Mouse (Mus musculus) thymus, adult 2 months (tissue): ENCODE data around the gene Slc48a1. TPM values are rescaled to one million over a fixed set of nuclear protein-coding genes. Genes with fewer than 3 reads are reported as not detected.

Source experiments
- DNase-seq: peaks from one replicate; pipeline ENCODE4 v3.0.0; 2021
- H3K27ac ChIP-seq: fragments of 200-500 bp; 2 replicates; pipeline ENCODE4 v1.5.1; 2012; ENCODE audit warnings: low read length, control low read depth; ENCODE audit not compliant: control insufficient read depth, insufficient read depth
- H3K27me3 ChIP-seq: fragments of 200-500 bp; 2 replicates; pipeline ENCODE4 v1.6.1; 2012; ENCODE audit warnings: mild to moderate bottlenecking, low read length, moderate library complexity, mixed read lengths; ENCODE audit not compliant: control insufficient read depth, insufficient read depth
- H3K36me3 ChIP-seq: fragments of 200-500 bp; 2 replicates; pipeline ENCODE4 v1.6.1; 2012; ENCODE audit warnings: mild to moderate bottlenecking, low read length, moderate library complexity; ENCODE audit not compliant: control insufficient read depth, insufficient read depth
- H3K4me1 ChIP-seq: fragments of 200-500 bp; replicated peaks from 2 replicates; pipeline ENCODE4 v1.6.1; 2012; ENCODE audit warnings: low read length; ENCODE audit not compliant: control insufficient read depth, insufficient read depth
- H3K4me3 ChIP-seq: fragments of 200-500 bp; 2 replicates; pipeline ENCODE4 v1.5.1; 2012; ENCODE audit warnings: mild to moderate bottlenecking, low read length, control low read depth, moderate library complexity; ENCODE audit not compliant: control insufficient read depth, insufficient read depth
- CTCF ChIP-seq: fragments of 200-500 bp; IDR thresholded peaks from 2 replicates; pipeline ENCODE4 v1.5.1; 2012; ENCODE audit warnings: mild to moderate bottlenecking, control low read depth, low read length, moderate library complexity, borderline replicate concordance; ENCODE audit not compliant: control insufficient read depth, poor library complexity, insufficient read depth; ENCODE audit errors: extremely low read depth
- POLR2A ChIP-seq: fragments of 200-500 bp; IDR thresholded peaks from 2 replicates; pipeline ENCODE4 v1.6.1; 2012; ENCODE audit warnings: mild to moderate bottlenecking, low read length, control low read depth, moderate library complexity; ENCODE audit not compliant: control insufficient read depth, poor library complexity, insufficient read depth; ENCODE audit errors: extremely low read depth
- WGBS: fragments of 180-500 bp; shearing (Covaris S2); methylation state at CpG from one replicate; pipeline ENCODE4 v1.1.7; 2018; 5-methylcytosine and 5-hydroxymethylcytosine counted together
- polyA plus RNA-seq: library from polyadenylated mRNA; depleted of rRNA; stranded (reverse); fragments of >200 nt; gene quantifications from 2 replicates; pipeline ENCODE4 v1.2.3, GENCODE M21; 2012

Slc48a1 gene
- polyA plus RNA-seq, 1 experiment = 62.8 TPM

DNA sequence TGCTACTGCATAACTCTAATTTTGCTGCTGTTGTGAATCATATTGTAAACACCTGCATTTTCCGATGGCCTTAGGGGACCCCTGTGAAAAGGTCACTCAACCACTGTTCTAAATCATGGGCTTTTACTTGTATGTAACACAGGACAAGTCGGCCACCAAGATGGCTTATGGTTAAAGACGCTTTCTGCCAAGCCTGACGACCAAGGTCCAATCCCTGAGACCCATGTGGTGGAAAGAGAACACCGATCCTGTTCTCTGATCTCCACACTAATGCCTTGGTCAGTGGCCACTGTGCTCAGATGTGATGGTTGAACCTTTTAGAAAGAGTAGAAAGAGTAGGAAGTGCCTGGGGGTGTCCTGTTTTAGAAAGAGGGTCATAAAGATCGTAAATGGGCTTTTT, 1.4 kb upstream of the Slc48a1 start:
- Histone ChIP-seq H3K27ac (no peak overlapping the region), H3K27me3 (no peaks in the 10 kb centered on the region), H3K4me1 (peaks cover 23% of the 10 kb centered on the region), H3K4me3 (no peak overlapping the region), H3K36me3 (no peaks in the 10 kb centered on the region)
- TF ChIP-seq POLR2A (no peak), CTCF (no peak)
- no peak for DNase-seq
- 92% methylated on average over 6 of the region's 6 CpGs for WGBS

DNA sequence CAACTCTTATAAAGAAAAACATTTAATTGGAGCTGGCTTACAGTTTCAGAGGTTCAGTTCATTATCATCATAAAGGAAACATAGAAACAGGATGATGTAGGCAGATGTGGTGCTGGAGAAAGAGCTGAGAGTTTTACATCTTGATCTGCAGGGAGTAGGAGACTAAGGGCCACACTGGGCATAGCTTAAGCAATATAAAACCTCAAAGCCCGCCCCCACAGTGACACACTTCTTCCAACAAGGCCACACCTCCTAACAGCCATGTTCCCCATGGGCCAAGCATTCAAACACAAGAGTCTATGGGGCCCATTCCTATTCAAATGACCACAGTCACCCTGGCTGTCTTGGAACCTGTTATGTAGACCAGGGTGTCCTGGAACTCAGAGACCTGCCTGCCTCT, 1.3 kb downstream of the Slc48a1 start:
- DNase-seq = no peak
- TF ChIP-seq POLR2A (no peak), CTCF (no peak)
- 96% methylated on average over 1 of the region's 1 CpGs for WGBS
- Histone ChIP-seq H3K27ac (no peak overlapping the region), H3K27me3 (no peaks in the 10 kb centered on the region), H3K4me3 (no peak overlapping the region), H3K36me3 (no peaks in the 10 kb centered on the region), H3K4me1 (peaks cover 19% of the 10 kb centered on the region)

DNA sequence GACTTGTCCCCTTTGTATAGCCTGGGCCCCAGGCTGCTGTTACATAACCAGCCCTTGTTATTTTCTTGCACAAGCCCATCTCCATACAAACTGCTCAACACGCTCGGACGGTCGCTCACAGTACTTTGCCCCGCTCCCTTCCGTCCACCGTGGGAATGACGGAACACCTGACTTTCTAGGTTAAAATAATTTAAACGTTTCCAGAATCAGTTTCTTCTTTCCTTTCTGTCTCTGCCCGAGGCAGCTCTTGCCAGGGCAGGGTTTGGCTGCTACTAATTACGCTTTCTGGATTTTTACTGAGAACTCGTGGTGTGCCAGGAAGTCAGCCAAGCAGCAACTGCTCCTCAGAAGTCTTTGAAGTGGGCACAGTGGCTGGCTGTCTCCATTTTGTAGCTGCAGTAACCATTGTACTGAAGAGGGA, 2.3 kb downstream of the Slc48a1 start:
- no peak overlapping the region; the same call in 1 of the 2 replicates for H3K27ac ChIP-seq
- 17% methylated on average over 12 of the region's 12 CpGs for WGBS
- no peaks in the 10 kb centered on the region for H3K36me3 ChIP-seq
- DNase-seq = no peak
- no peak for TF ChIP-seq CTCF
- TF ChIP-seq POLR2A = no peak
- peaks cover 24% of the 10 kb centered on the region for H3K4me1 ChIP-seq
- H3K4me3 ChIP-seq = no peak overlapping the region
- no peaks in the 10 kb centered on the region for H3K27me3 ChIP-seq

DNA sequence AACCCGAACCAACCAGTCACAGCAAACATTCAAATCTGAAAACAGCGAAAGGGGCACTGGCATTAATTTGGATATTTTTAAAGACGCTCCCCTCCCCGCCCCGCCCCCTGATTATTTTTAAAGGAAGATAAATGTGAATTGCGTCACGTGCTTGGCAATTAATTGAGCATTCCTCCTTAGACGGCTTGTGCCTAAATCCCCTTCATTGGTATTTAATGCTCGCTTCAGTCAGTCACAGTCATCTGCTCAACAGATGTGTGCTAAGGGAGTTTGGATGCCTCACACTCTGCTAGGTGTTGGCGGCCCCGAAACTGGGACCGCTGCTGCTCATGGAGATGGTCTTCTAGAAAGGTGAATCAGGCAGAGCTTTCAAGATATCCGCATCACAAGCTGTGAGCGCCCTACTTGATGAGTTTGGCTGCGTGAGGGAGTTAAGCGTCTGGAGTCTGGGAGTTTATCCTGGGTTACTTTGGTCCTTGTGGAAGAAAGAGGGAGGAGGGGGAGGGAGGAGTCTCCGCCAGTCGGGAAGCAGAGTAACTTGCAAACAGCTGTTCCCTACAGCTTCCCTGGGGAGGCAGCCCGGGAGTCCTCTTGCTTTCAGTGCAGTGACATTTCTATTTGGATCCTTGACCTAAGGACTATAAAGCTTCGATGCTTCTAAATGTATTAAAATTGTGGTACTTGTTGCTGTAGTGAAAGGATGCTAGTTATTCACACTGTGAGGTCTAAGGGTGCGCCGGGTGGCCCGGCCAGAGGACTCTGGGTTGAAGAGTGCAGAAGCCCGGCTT, 3.8 kb downstream of the Slc48a1 start:
- Histone ChIP-seq H3K4me1 (peaks cover 33% of the 10 kb centered on the region), H3K27me3 (no peaks in the 10 kb centered on the region), H3K27ac (no peak overlapping the region), H3K4me3 (no peak overlapping the region), H3K36me3 (no peaks in the 10 kb centered on the region)
- TF ChIP-seq CTCF (no peak), POLR2A (no peak)
- DNase-seq = no peak
- WGBS = 85% methylated on average over 24 of the region's 24 CpGs

DNA sequence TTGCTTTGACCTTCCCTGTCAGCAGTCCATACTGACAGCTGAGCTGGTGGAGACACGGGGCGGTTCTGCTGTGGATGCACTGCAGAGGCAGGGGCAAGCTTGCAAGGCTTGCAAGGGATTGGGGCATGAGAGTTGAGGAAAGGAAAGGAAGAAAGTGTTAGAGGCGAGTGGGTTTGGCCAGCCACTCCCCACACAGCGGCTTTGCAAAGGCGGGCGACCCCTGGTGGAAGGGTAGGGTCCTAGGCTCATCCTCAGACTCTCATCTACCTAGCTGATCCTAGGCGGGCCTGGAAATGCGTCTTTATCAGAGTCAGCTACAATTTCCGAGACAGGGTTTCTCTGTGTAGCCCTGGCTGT, 4.4 kb downstream of the Slc48a1 start:
- H3K4me3 ChIP-seq = no peak overlapping the region
- peak; percentile 92 for DNase-seq
- TF ChIP-seq POLR2A (no peak), CTCF (peak; percentile 86)
- H3K4me1 ChIP-seq = peaks cover 39% of the 10 kb centered on the region
- WGBS = 4% methylated on average over 9 of the region's 9 CpGs
- no peak overlapping the region for H3K27ac ChIP-seq
- H3K27me3 ChIP-seq = no peaks in the 10 kb centered on the region
- H3K36me3 ChIP-seq = no peaks in the 10 kb centered on the region

DNA sequence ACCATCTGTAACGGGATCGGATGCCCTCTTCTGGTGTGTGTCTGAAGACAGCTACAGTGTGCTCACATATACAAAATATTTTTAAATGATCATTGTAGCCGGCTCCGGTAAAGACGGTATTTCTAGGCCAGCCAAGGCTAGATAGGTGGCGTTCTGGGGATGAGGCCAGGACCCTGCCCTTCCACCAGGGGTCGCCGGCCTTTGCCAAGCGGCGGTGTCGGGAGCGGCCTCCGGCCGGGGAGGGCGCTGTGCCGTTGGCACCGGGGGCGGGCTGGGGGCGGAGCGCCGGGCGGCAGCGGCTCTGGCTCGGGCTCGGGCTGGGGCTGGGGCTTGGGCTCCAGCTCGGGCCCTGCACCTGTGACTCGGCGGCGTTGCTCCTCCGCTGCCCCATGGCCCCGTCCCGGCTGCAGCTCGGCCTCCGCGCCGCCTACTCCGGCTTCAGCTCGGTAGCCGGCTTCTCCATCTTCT, 5.8 kb downstream of the Slc48a1 start:
- 2% methylated on average over 39 of the region's 39 CpGs for WGBS
- Histone ChIP-seq H3K4me1 (peaks cover 49% of the 10 kb centered on the region), H3K27me3 (no peaks in the 10 kb centered on the region), H3K4me3 (peak overlapping the region; percentile 87), H3K27ac (no peak overlapping the region), H3K36me3 (no peaks in the 10 kb centered on the region)
- DNase-seq = peak; percentile 95
- peak; percentile 92 for TF ChIP-seq POLR2A
- peak; percentile 100 for TF ChIP-seq CTCF
